Mouse (Mus musculus): Measurements from ENCODE around the gene Map7. TPM values are rescaled to one million over a fixed set of nuclear protein-coding genes. Genes with fewer than 3 reads are reported as not detected.

Gene Map7
- polyA plus RNA-seq, 1 experiment from 2014 or later = 12.3 TPM

DNA sequence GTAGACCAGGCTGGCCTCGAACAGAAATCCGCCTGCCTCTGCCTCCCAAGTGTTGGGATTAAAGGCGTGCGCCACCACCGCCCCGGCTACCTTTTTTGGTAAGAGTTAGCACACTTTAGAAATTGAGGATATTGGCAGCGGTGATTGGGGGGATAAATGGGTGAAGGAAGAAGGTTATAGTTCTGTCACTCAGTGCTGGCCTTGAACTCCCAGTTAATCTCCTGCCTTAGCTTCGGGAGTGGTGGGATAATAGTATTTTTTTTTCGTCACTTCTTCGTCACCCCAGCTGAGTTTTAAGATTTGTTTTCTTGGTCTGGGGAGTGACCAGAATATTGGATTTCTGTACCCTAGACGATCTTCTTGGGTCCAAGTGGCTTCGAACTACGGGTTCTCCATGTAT is 165.2 kb downstream of the Map7 start:
- Histone ChIP-seq H3K4me2 (replicated peaks) (peak overlapping the region; percentile 72), H3K36me3 (no peaks in the 10 kb centered on the region), H3K9me3 (replicated peaks) (no peaks in the 10 kb centered on the region), H3K4me1 (peaks cover 21% of the 10 kb centered on the region), H3K27ac (peak overlapping the region; percentile 100; the same call in 1 of the 2 replicates), H3K27me3 (no peaks in the 10 kb centered on the region), H3K4me3 (peak overlapping the region; percentile 77), H3K9ac (peak overlapping the region; percentile 89)
- no peak for ATAC-seq (ENCODE audit: low FRiP score)
- WGBS = 52% methylated on average over 13 of the region's 13 CpGs

DNA sequence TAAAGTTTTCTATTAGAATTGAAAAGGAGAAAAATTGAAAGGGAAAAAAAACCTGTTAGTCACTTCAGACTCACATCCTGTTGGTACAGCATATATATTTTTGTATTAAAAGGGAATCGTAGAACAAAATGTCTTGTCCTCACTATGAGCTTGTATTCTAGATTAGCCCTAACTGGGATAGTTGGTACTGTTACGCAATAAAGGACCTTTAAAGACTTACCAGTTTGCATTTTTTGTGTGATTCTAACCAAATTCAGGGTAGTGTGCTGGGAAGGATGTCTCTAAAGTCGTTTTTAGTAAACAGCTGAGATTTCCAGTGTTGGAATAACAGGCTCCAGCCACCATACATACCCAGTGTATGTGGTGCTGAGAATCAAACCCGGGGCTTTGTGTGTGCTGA is 165.7 kb downstream of the Map7 start:
- Histone ChIP-seq H3K4me1 (peaks cover 21% of the 10 kb centered on the region), H3K27me3 (no peaks in the 10 kb centered on the region), H3K27ac (no peak overlapping the region), H3K4me2 (replicated peaks) (peak overlapping the region; percentile 72), H3K36me3 (peaks cover 2% of the 10 kb centered on the region), H3K9ac (no peak overlapping the region), H3K4me3 (no peak overlapping the region), H3K9me3 (replicated peaks) (no peaks in the 10 kb centered on the region)
- WGBS = 86% methylated on average over 4 of the region's 4 CpGs
- no peak for ATAC-seq (ENCODE audit: low FRiP score)

DNA sequence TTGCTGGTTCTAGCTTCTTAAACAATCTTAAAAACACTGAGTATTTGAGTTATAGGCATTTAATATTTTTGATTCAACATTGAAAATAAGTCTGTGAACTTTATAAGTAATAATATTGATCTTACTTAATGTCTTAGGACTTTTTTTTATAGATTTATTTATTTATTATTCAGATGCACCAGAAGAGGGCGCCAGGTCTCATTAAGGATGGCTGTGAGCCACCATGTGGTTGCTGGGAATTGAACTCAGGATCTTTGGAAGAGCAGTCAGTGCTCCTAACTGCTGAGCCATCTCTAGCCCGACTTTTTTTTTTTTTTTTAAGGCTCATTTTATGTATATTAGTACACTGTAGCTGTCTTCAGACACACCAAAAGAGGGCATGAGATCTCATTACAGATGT is 166.5 kb downstream of the Map7 start:
- H3K4me2 ChIP-seq (replicated peaks) = no peak overlapping the region
- 64% methylated on average over 2 of the region's 2 CpGs for WGBS
- no peaks in the 10 kb centered on the region for H3K9me3 ChIP-seq (replicated peaks)
- peaks cover 21% of the 10 kb centered on the region for H3K4me1 ChIP-seq
- no peak for ATAC-seq (ENCODE audit: low FRiP score)
- H3K27ac ChIP-seq = no peak overlapping the region
- H3K4me3 ChIP-seq = no peak overlapping the region
- H3K9ac ChIP-seq = no peak overlapping the region
- H3K36me3 ChIP-seq = peaks cover 4% of the 10 kb centered on the region
- no peaks in the 10 kb centered on the region for H3K27me3 ChIP-seq

DNA sequence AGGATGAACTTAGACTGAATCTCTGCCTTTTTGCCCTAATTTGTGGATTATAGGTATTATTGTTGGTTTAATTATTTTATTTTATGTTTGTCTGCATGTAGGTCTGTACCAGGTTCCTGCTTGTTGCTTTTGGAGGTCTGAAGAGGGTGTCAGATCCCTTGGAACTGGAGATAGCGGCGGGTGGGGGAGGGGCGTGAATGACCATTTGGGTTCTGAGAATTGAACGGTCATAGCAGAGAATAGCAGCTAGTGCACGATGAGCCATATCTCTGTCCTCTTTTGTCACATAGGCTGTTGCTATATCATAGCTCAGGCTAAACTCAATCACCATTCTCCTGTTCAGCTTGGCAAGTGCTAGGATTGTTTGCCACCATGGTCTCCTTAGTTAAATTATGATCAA is 169.2 kb downstream of the Map7 start:
- no peak for ATAC-seq (ENCODE audit: low FRiP score)
- Histone ChIP-seq H3K4me1 (peaks cover 11% of the 10 kb centered on the region), H3K27ac (no peak overlapping the region), H3K36me3 (peaks cover 10% of the 10 kb centered on the region), H3K9me3 (replicated peaks) (no peaks in the 10 kb centered on the region), H3K4me3 (no peak overlapping the region), H3K9ac (no peak overlapping the region), H3K4me2 (replicated peaks) (no peak overlapping the region), H3K27me3 (no peaks in the 10 kb centered on the region)
- 91% methylated on average over 5 of the region's 5 CpGs for WGBS

DNA sequence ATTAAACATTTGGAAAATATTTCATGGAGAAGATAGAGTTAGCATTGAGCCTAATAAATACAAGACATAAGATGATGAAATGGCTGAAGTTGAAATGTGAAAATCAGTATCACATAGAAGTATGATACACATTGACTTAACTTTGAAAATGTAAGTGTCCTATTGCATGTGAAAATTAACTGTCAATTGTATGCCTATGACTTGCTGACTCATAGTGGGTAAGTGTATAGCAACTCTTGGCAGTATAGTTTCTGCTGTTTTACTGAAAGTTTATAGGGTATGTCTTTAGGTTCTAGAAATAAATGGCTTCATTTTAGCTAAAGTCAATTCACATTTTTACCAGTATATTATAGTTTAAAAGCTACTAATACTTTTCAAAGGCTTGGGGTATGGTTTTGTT is 178.0 kb downstream of the Map7 start:
- Histone ChIP-seq H3K4me1 (no peaks in the 10 kb centered on the region), H3K27me3 (no peaks in the 10 kb centered on the region), H3K36me3 (peaks cover 51% of the 10 kb centered on the region), H3K9ac (no peak overlapping the region), H3K4me3 (no peak overlapping the region), H3K4me2 (replicated peaks) (no peak overlapping the region), H3K9me3 (replicated peaks) (no peaks in the 10 kb centered on the region), H3K27ac (no peak overlapping the region)
- no peak for ATAC-seq (ENCODE audit: low FRiP score)

Small RNA genes lying within 50 kb of the gene (microRNA-seq; reads per million reads assigned to microRNA genes)
- gene Mir6413 = not detected

Other genes starting within 250 kb of the Map7 start
- 29.3 and 30.1 TPM in 2 replicates for gene Pex7, start 240.8 kb upstream of the Map7 start, polyA plus RNA-seq (2016; fragmentation: Nextera tagmentation; extraction: Ambion mirVana)
- 1.3 TPM in 2 replicates for gene Map3k5, start 214.0 kb upstream of the Map7 start, polyA plus RNA-seq (2016; fragmentation: Nextera tagmentation; extraction: Ambion mirVana)
- gene Bclaf1, start 164.0 kb downstream of the Map7 start, polyA plus RNA-seq (2016; fragmentation: Nextera tagmentation; extraction: Ambion mirVana) = 158 and 163 TPM in 2 replicates
- 1.7 and 2.0 TPM in 2 replicates for gene Mtfr2, start 199.3 kb downstream of the Map7 start, polyA plus RNA-seq (2016; fragmentation: Nextera tagmentation; extraction: Ambion mirVana)

All from hindbrain, embryonic 12.5 days (tissue).